Mouse (Mus musculus) kidney, adult 2 months (tissue): ENCODE measurements around the gene Cngb1. TPM values are rescaled to one million over a fixed set of nuclear protein-coding genes. Genes with fewer than 3 reads are reported as not detected.

Source experiments
- DNase-seq: peaks from one replicate; pipeline ENCODE4 v3.0.0; 2021
- H3K27ac ChIP-seq: fragments of 200-500 bp; 2 replicates; pipeline ENCODE4 v1.5.1; 2012; ENCODE audit warnings: low read depth, low read length, control low read depth, inconsistent platforms; ENCODE audit not compliant: insufficient read depth
- H3K27me3 ChIP-seq: fragments of 200-500 bp; replicated peaks from 2 replicates; pipeline ENCODE4 v1.6.1; 2012; ENCODE audit warnings: mild to moderate bottlenecking, moderate library complexity, low read length, inconsistent platforms; ENCODE audit not compliant: control insufficient read depth, insufficient read depth
- H3K36me3 ChIP-seq: fragments of 200-500 bp; 2 replicates; pipeline ENCODE4 v1.6.1; 2012; ENCODE audit warnings: mild to moderate bottlenecking, moderate library complexity, low read length, inconsistent platforms; ENCODE audit not compliant: control insufficient read depth, insufficient read depth
- H3K4me1 ChIP-seq: fragments of 200-500 bp; 2 replicates; pipeline ENCODE4 v1.6.1; 2011; ENCODE audit warnings: low read length; ENCODE audit not compliant: control insufficient read depth, insufficient read depth
- H3K4me3 ChIP-seq: fragments of 200-500 bp; 2 replicates; pipeline ENCODE4 v1.5.1; 2011; ENCODE audit warnings: mild to moderate bottlenecking, low read depth, low read length, control low read depth; ENCODE audit not compliant: insufficient read depth
- CTCF ChIP-seq: fragments of 200-500 bp; conservative IDR thresholded peaks from 2 replicates; pipeline ENCODE4 v1.5.1; 2011; ENCODE audit warnings: low read depth, mild to moderate bottlenecking, control low read depth, low read length, moderate library complexity, mixed read lengths; ENCODE audit not compliant: insufficient read depth, insufficient read length
- POLR2A ChIP-seq: fragments of 200-500 bp; IDR thresholded peaks from one replicate; pipeline ENCODE4 v1.6.1; 2011; ENCODE audit warnings: low read depth, low read length, control low read depth
- WGBS: fragments of 180-500 bp; shearing (Covaris S2); methylation state at CpG from one replicate; pipeline ENCODE4 v1.1.7; 2018; 5-methylcytosine and 5-hydroxymethylcytosine counted together
- polyA plus RNA-seq: library from polyadenylated mRNA; depleted of rRNA; stranded (reverse); fragments of >200 nt; gene quantifications from 2 replicates; pipeline ENCODE4 v1.2.3, GENCODE M21; 2012

The Cngb1 gene
- polyA plus RNA-seq, 1 experiment = 0.38 TPM

GRCm38 (mm10) chr8:95310342-95310970, 4.1 kb upstream of the Cngb1 start, which contains the start of gene Tepp:
Tepp (plus strand) TSS chr8:95310566.
- 80% methylated on average over 6 of the region's 6 CpGs for WGBS
- no peak for TF ChIP-seq POLR2A
- no peak for TF ChIP-seq CTCF

GRCm38 (mm10) chr8:95305526-95305925, 859 bp downstream of the Cngb1 start:
- WGBS = 75% methylated on average over 4 of the region's 4 CpGs
- H3K4me1 ChIP-seq = no peaks in the 10 kb centered on the region
- TF ChIP-seq CTCF (no peak), POLR2A (no peak)
- no peak overlapping the region for H3K27ac ChIP-seq
- DNase-seq = no peak
- no peak overlapping the region for H3K4me3 ChIP-seq
- H3K27me3 ChIP-seq = no peaks in the 10 kb centered on the region
- H3K36me3 ChIP-seq = no peaks in the 10 kb centered on the region

More at GRCm38 (mm10) chr8:95310342-95310970, 4.1 kb upstream of the Cngb1 start, which contains the start of gene Tepp:
- Histone ChIP-seq H3K27ac (no peak within 1 kb of the TSS), H3K4me1 (peaks cover 4% of the 10 kb centered on the region; the same call in 1 of the 2 replicates), H3K36me3 (no peaks in the 10 kb centered on the region), H3K27me3 (no peaks in the 10 kb centered on the region), H3K4me3 (no peak within 1 kb of the TSS)
- DNase-seq = no peak

GRCm38 (mm10) chr8:95302410-95302809, 4.0 kb downstream of the Cngb1 start:
- TF ChIP-seq CTCF (peak; percentile 61), POLR2A (no peak)
- Histone ChIP-seq H3K27me3 (no peaks in the 10 kb centered on the region), H3K27ac (no peak overlapping the region), H3K4me1 (no peaks in the 10 kb centered on the region), H3K4me3 (no peak overlapping the region), H3K36me3 (no peaks in the 10 kb centered on the region)
- 24% methylated on average over 5 of the region's 5 CpGs for WGBS
- DNase-seq = peak; percentile 42

GRCm38 (mm10) chr8:95293891-95294290, 12.5 kb downstream of the Cngb1 start:
- H3K36me3 ChIP-seq = no peaks in the 10 kb centered on the region
- H3K4me1 ChIP-seq = no peaks in the 10 kb centered on the region
- no peaks in the 10 kb centered on the region for H3K27me3 ChIP-seq
- 43% methylated on average over 7 of the region's 7 CpGs for WGBS
- peak overlapping the region; percentile 63 for H3K4me3 ChIP-seq
- TF ChIP-seq POLR2A (no peak), CTCF (no peak)
- peak; percentile 68 for DNase-seq
- H3K27ac ChIP-seq = peak overlapping the region; percentile 39; the same call in 1 of the 2 replicates

GRCm38 (mm10) chr8:95293172-95293571, 13.2 kb downstream of the Cngb1 start:
- H3K4me1 ChIP-seq = no peaks in the 10 kb centered on the region
- H3K4me3 ChIP-seq = peak overlapping the region; percentile 63
- 47% methylated on average over 11 of the region's 11 CpGs for WGBS
- TF ChIP-seq CTCF (no peak), POLR2A (peak; percentile 34)
- H3K27me3 ChIP-seq = no peaks in the 10 kb centered on the region
- peak overlapping the region; percentile 46; the same call in 1 of the 2 replicates for H3K27ac ChIP-seq
- H3K36me3 ChIP-seq = no peaks in the 10 kb centered on the region
- peak; percentile 93 for DNase-seq

GRCm38 (mm10) chr8:95289066-95289650, 17.2 kb downstream of the Cngb1 start:
- no peak for TF ChIP-seq CTCF
- TF ChIP-seq POLR2A = no peak
- no peak for DNase-seq
- no peaks in the 10 kb centered on the region for H3K4me1 ChIP-seq
- H3K27me3 ChIP-seq = no peaks in the 10 kb centered on the region
- H3K27ac ChIP-seq = no peak overlapping the region
- no peaks in the 10 kb centered on the region for H3K36me3 ChIP-seq
- 69% methylated on average over 6 of the region's 6 CpGs for WGBS
- no peak overlapping the region for H3K4me3 ChIP-seq

- DNase-seq = no peak
- WGBS = 77% methylated on average over 5 of the region's 5 CpGs
- no peak overlapping the region for H3K4me3 ChIP-seq
- no peaks in the 10 kb centered on the region for H3K27me3 ChIP-seq
- TF ChIP-seq POLR2A (no peak), CTCF (no peak)
- no peaks in the 10 kb centered on the region for H3K4me1 ChIP-seq
- H3K36me3 ChIP-seq = no peaks in the 10 kb centered on the region
- H3K27ac ChIP-seq = no peak overlapping the region
These were observed 24.9 kb downstream of the Cngb1 start for GRCm38 (mm10) chr8:95281493-95281892.
